Mouse (Mus musculus): ENCODE measurements around the gene Hsd17b11. TPM values are rescaled to one million over a fixed set of nuclear protein-coding genes. Genes with fewer than 3 reads are reported as not detected.

Gene Hsd17b11
- polyA plus RNA-seq, 1 experiment from 2014 or later: 48.7 TPM

- H3K4me3 ChIP-seq (ENCODE audit: low read depth, low read length): peak overlapping the region; percentile 67
- TF ChIP-seq CTCF (IDR thresholded peaks at IDR 0.05; ENCODE audit: low read depth): peak; percentile 56
- peaks cover 5% of the 10 kb centered on the region; the same call in 1 of the 2 replicates for H3K4me1 ChIP-seq (replicated peaks; ENCODE audit: control insufficient read depth, insufficient read depth, low read length)
- H3K36me3 ChIP-seq (ENCODE audit: control insufficient read depth, insufficient read depth): peaks cover 22% of the 10 kb centered on the region
- H3K9ac ChIP-seq (ENCODE audit: low read depth, low read length): 0 out of 2 replicates have a peak overlapping the region, but pooled peaks have one; percentile 68
- no peaks in the 10 kb centered on the region for H3K27me3 ChIP-seq (replicated peaks; ENCODE audit: control insufficient read depth, insufficient read depth, low read length)
- H3K4me2 ChIP-seq (replicated peaks; ENCODE audit: low read depth): peak overlapping the region; percentile 80
- 35% methylated on average over 4 of the region's 4 CpGs for WGBS
- no peaks in the 10 kb centered on the region for H3K9me3 ChIP-seq (ENCODE audit: control insufficient read depth)
- ATAC-seq: no peak
- H3K27ac ChIP-seq (ENCODE audit: low read depth, low read length): 0 out of 2 replicates have a peak overlapping the region, but pooled peaks have one; percentile 73
These were observed 26.4 kb upstream of the Hsd17b11 start for GRCm38 (mm10) chr5:104048139-104048538.

DNA sequence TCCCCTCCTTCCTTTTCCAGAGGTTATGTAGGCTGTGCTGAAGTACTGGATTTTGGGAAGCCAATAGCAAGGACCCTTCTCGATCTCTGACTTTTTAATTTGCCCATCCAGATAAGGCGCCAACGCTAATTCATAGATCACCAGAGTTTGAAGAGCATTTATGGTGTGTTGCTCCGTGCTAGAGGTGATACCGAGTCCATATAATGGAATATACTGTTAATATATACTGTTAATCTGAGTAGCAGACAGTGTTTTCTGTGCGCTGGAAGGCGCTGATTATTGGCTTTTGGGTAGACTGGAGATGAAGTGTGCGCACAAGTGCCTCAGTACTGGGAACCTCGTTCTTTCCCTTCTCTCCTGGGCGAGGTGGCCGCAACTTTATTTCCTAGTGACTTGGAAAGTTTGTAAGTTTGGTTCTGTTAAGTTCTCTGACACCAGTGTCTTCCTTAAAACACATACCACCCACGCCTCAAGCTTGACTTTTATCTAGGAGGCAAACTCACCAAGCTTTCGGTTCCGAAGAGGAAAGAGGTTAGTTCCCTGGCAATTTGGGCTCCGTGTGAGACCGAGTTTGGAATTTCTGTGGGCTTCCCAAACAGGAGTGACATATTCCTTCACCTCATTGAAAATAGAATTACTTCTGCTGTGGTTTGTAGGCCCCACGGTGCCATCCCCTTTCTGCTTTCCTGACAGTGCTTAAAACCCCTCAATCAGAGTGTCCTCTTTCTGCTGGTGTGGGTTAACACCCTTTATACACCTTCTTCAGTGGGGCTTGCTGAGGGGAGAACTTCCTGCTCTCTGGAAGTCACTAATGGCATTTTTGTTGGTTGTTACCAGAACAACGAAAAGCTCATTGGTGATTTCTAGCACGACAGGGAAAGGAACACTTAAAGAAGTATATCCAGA is 25.7 kb upstream of the Hsd17b11 start:
- H3K9me3 ChIP-seq (ENCODE audit: control insufficient read depth): no peaks in the 10 kb centered on the region
- peaks cover 16% of the 10 kb centered on the region for H3K36me3 ChIP-seq (ENCODE audit: control insufficient read depth, insufficient read depth)
- peak; percentile 1; the same call in 1 of the 2 replicates for ATAC-seq
- peak overlapping the region; percentile 73 for H3K27ac ChIP-seq (ENCODE audit: low read depth, low read length)
- no peak for TF ChIP-seq CTCF (IDR thresholded peaks at IDR 0.05; ENCODE audit: low read depth)
- peaks cover 5% of the 10 kb centered on the region; the same call in 1 of the 2 replicates for H3K4me1 ChIP-seq (replicated peaks; ENCODE audit: control insufficient read depth, insufficient read depth, low read length)
- WGBS: 2% methylated on average over 19 of the region's 19 CpGs
- peak overlapping the region; percentile 80 for H3K4me2 ChIP-seq (replicated peaks; ENCODE audit: low read depth)
- H3K4me3 ChIP-seq (ENCODE audit: low read depth, low read length): peak overlapping the region; percentile 67
- no peaks in the 10 kb centered on the region for H3K27me3 ChIP-seq (replicated peaks; ENCODE audit: control insufficient read depth, insufficient read depth, low read length)
- H3K9ac ChIP-seq (ENCODE audit: low read depth, low read length): peak overlapping the region; percentile 68

GRCm38 (mm10) chr5:104046256-104047199 is 24.8 kb upstream of the Hsd17b11 start, which contains the start of gene Nudt9:
Gene Nudt9, plus strand, starts transcription at chr5:104046306.
- H3K9ac ChIP-seq (ENCODE audit: low read depth, low read length): peak within 1 kb of the TSS; percentile 68
- no peaks in the 10 kb centered on the region for H3K27me3 ChIP-seq (replicated peaks; ENCODE audit: control insufficient read depth, insufficient read depth, low read length)
- H3K4me2 ChIP-seq (replicated peaks; ENCODE audit: low read depth): peak within 1 kb of the TSS; percentile 80
- H3K36me3 ChIP-seq (ENCODE audit: control insufficient read depth, insufficient read depth): peaks cover 12% of the 10 kb centered on the region
- H3K9me3 ChIP-seq (ENCODE audit: control insufficient read depth): no peaks in the 10 kb centered on the region
- peaks cover 5% of the 10 kb centered on the region; the same call in 1 of the 2 replicates for H3K4me1 ChIP-seq (replicated peaks; ENCODE audit: control insufficient read depth, insufficient read depth, low read length)
- peak within 1 kb of the TSS; percentile 73 for H3K27ac ChIP-seq (ENCODE audit: low read depth, low read length)
- TF ChIP-seq CTCF (IDR thresholded peaks at IDR 0.05; ENCODE audit: low read depth): no peak; the same call in 1 of the 2 replicates
- 4% methylated on average over 82 of the region's 90 CpGs for WGBS
- peak; percentile 98 for ATAC-seq
- peak within 1 kb of the TSS; percentile 67 for H3K4me3 ChIP-seq (ENCODE audit: low read depth, low read length)

GRCm38 (mm10) chr5:104043704-104044103 is 22.0 kb upstream of the Hsd17b11 start:
- H3K4me1 ChIP-seq (replicated peaks; ENCODE audit: control insufficient read depth, insufficient read depth, low read length): peaks cover 5% of the 10 kb centered on the region; the same call in 1 of the 2 replicates
- no peaks in the 10 kb centered on the region for H3K27me3 ChIP-seq (replicated peaks; ENCODE audit: control insufficient read depth, insufficient read depth, low read length)
- H3K4me2 ChIP-seq (replicated peaks; ENCODE audit: low read depth): no peak overlapping the region
- no peak for ATAC-seq
- no peak overlapping the region for H3K9ac ChIP-seq (ENCODE audit: low read depth, low read length)
- H3K36me3 ChIP-seq (ENCODE audit: control insufficient read depth, insufficient read depth): no peaks in the 10 kb centered on the region
- H3K9me3 ChIP-seq (ENCODE audit: control insufficient read depth): no peaks in the 10 kb centered on the region
- no peak overlapping the region for H3K4me3 ChIP-seq (ENCODE audit: low read depth, low read length)
- no peak for TF ChIP-seq CTCF (IDR thresholded peaks at IDR 0.05; ENCODE audit: low read depth)
- no peak overlapping the region for H3K27ac ChIP-seq (ENCODE audit: low read depth, low read length)
- WGBS: 29% methylated on average over 2 of the region's 2 CpGs

DNA sequence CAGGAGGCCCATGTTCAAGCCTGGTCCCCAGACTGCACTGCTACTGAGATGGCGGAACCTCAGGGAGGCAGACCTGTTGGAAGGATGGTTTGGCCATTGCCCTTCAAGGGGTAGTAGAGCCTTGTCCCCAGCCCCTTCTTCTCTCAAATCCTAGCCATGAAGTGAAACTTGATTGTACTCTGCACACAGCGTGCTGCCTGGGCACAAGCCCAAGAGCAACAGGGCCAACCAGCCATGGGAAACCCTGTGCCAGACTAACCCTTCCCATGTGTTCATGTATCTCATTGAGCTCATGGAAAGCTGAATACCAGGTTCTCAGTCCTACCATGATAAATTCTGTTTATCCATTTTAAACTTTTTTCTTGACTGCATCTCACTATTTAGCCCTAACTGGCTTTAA is 21.2 kb upstream of the Hsd17b11 start:
- no peak for TF ChIP-seq CTCF (IDR thresholded peaks at IDR 0.05; ENCODE audit: low read depth)
- no peak for ATAC-seq
- H3K4me3 ChIP-seq (ENCODE audit: low read depth, low read length): no peak overlapping the region
- H3K36me3 ChIP-seq (ENCODE audit: control insufficient read depth, insufficient read depth): no peaks in the 10 kb centered on the region
- no peak overlapping the region for H3K27ac ChIP-seq (ENCODE audit: low read depth, low read length)
- H3K27me3 ChIP-seq (replicated peaks; ENCODE audit: control insufficient read depth, insufficient read depth, low read length): no peaks in the 10 kb centered on the region
- whole genome bisulfite sequencing: 75% methylated on average over 2 of the region's 2 CpGs
- H3K4me1 ChIP-seq (replicated peaks; ENCODE audit: control insufficient read depth, insufficient read depth, low read length): peaks cover 5% of the 10 kb centered on the region; the same call in 1 of the 2 replicates
- no peaks in the 10 kb centered on the region for H3K9me3 ChIP-seq (ENCODE audit: control insufficient read depth)
- H3K9ac ChIP-seq (ENCODE audit: low read depth, low read length): no peak overlapping the region
- no peak overlapping the region for H3K4me2 ChIP-seq (replicated peaks; ENCODE audit: low read depth)

Measured in intestine, postnatal 0 days (tissue).